Mouse (Mus musculus) hindbrain, postnatal 0 days (tissue): ENCODE measurements at regions not wholly inside any gene's neighbourhood (a gene's known extent, or its start where the extent isn't known, plus 50 kb on each side); places are given as distances from the start of the nearest gene placed in this dataset.

Experiments
- ATAC-seq: fragments of 200-750 bp; cut with Nextera tagmentation; 2 replicates; pipeline ENCODE4 v1.8.0; 2017; ENCODE audit warnings: mild to moderate bottlenecking, moderate TSS enrichment, moderate library complexity
- DNase-seq: peaks from one replicate; pipeline ENCODE4 v3.0.0-alpha.2; 2015; ENCODE audit warnings: low spot score
- H3K27ac ChIP-seq: fragments of 300-500 bp; sonication (generic); 2 replicates; pipeline ENCODE4 v1.5.1; 2014; ENCODE audit warnings: mild to moderate bottlenecking
- H3K27me3 ChIP-seq: fragments of 300-500 bp; sonication (generic); 2 replicates; pipeline ENCODE4 v1.6.1; 2014; ENCODE audit warnings: low read length, mixed read lengths; ENCODE audit not compliant: insufficient read depth
- H3K36me3 ChIP-seq: fragments of 300-500 bp; sonication (generic); 2 replicates; pipeline ENCODE4 v1.6.1; 2014; ENCODE audit warnings: low read length, mixed read lengths; ENCODE audit not compliant: insufficient read depth
- H3K4me1 ChIP-seq: fragments of 300-500 bp; sonication (generic); 2 replicates; pipeline ENCODE4 v1.6.1; 2014; ENCODE audit warnings: antibody characterized with exemption, low read length, mixed read lengths; ENCODE audit not compliant: insufficient read depth
- H3K4me2 ChIP-seq: fragments of 300-500 bp; sonication (generic); 2 replicates; pipeline ENCODE4 v1.6.1; 2014; ENCODE audit warnings: low read depth, mild to moderate bottlenecking, low read length, moderate library complexity, mixed read lengths
- H3K4me3 ChIP-seq: fragments of 300-500 bp; sonication (generic); 2 replicates; pipeline ENCODE4 v1.5.1; 2014; ENCODE audit warnings: low read length
- H3K9ac ChIP-seq: fragments of 300-500 bp; sonication (generic); replicated peaks from 2 replicates; pipeline ENCODE4 v1.6.1; 2014; ENCODE audit warnings: mild to moderate bottlenecking, low read length, moderate library complexity, mixed read lengths
- H3K9me3 ChIP-seq: fragments of 300-500 bp; sonication (generic); 2 replicates; pipeline ENCODE4 v1.6.1; 2016; ENCODE audit warnings: low read length, mixed read lengths
- CTCF ChIP-seq: IDR thresholded peaks from 2 replicates; pipeline ENCODE4 v1.5.1; 2016; ENCODE audit warnings: antibody characterized with exemption, control low read depth, low read depth
- WGBS: fragments of 180-500 bp; shearing (Covaris S2); extraction: QIAGEN DNeasy Blood & Tissue Kit; methylation state at CpG from one replicate; pipeline ENCODE4 v1.1.7; 2014; 5-methylcytosine and 5-hydroxymethylcytosine counted together

GRCm38 (mm10) chr1:186286401-186286800, 169.3 kb upstream of the Lyplal1 start:
- no peaks in the 10 kb centered on the region for H3K9me3 ChIP-seq
- no peak overlapping the region for H3K9ac ChIP-seq
- no peak overlapping the region for H3K27ac ChIP-seq
- ATAC-seq = no peak
- no peaks in the 10 kb centered on the region for H3K36me3 ChIP-seq
- no peaks in the 10 kb centered on the region for H3K27me3 ChIP-seq
- no peaks in the 10 kb centered on the region for H3K4me1 ChIP-seq
- H3K4me2 ChIP-seq = no peak overlapping the region
- no peak overlapping the region for H3K4me3 ChIP-seq
- TF ChIP-seq CTCF = no peak
- peak; percentile 35 for DNase-seq
- 20% methylated on average over 4 of the region's 4 CpGs for WGBS

GRCm38 (mm10) chr1:186277981-186278634, 161.0 kb upstream of the Lyplal1 start:
- no peaks in the 10 kb centered on the region for H3K27me3 ChIP-seq
- peak overlapping the region; percentile 28 for H3K4me3 ChIP-seq
- H3K4me2 ChIP-seq = peak overlapping the region; percentile 56
- DNase-seq (peak; percentile 48), ATAC-seq (peak; percentile 66; the same call in 1 of the 2 replicates)
- peak overlapping the region; percentile 9; the same call in 1 of the 2 replicates for H3K9ac ChIP-seq
- H3K4me1 ChIP-seq = no peaks in the 10 kb centered on the region
- H3K27ac ChIP-seq = 0 out of 2 replicates have a peak overlapping the region, but pooled peaks have one; percentile 20
- no peaks in the 10 kb centered on the region for H3K36me3 ChIP-seq
- no peak for TF ChIP-seq CTCF
- WGBS = 25% methylated on average over 11 of the region's 11 CpGs
- H3K9me3 ChIP-seq = no peaks in the 10 kb centered on the region

GRCm38 (mm10) chr1:186271436-186271835, 154.3 kb upstream of the Lyplal1 start:
- Histone ChIP-seq H3K4me3 (no peak overlapping the region), H3K27me3 (no peaks in the 10 kb centered on the region), H3K4me2 (no peak overlapping the region), H3K9me3 (no peaks in the 10 kb centered on the region), H3K27ac (no peak overlapping the region), H3K36me3 (no peaks in the 10 kb centered on the region), H3K4me1 (no peaks in the 10 kb centered on the region), H3K9ac (no peak overlapping the region)
- WGBS = 46% methylated on average over 2 of the region's 2 CpGs
- ATAC-seq (no peak), DNase-seq (peak; percentile 37)
- no peak for TF ChIP-seq CTCF

GRCm38 (mm10) chr1:186267317-186267716, 150.2 kb upstream of the Lyplal1 start:
- ATAC-seq (no peak), DNase-seq (no peak)
- Histone ChIP-seq H3K27me3 (no peaks in the 10 kb centered on the region), H3K4me2 (no peak overlapping the region), H3K9me3 (no peaks in the 10 kb centered on the region), H3K9ac (no peak overlapping the region), H3K4me1 (peaks cover 4% of the 10 kb centered on the region), H3K4me3 (no peak overlapping the region), H3K36me3 (no peaks in the 10 kb centered on the region), H3K27ac (no peak overlapping the region)
- WGBS = 74% methylated on average over 2 of the region's 2 CpGs
- TF ChIP-seq CTCF = no peak

GRCm38 (mm10) chr1:186264639-186265038, 147.5 kb upstream of the Lyplal1 start:
- H3K4me3 ChIP-seq = no peak overlapping the region
- peaks cover 4% of the 10 kb centered on the region for H3K4me1 ChIP-seq
- no peaks in the 10 kb centered on the region for H3K9me3 ChIP-seq
- ATAC-seq (no peak), DNase-seq (peak; percentile 72)
- no peak for TF ChIP-seq CTCF
- no peak overlapping the region for H3K4me2 ChIP-seq
- WGBS = 25% methylated on average over 3 of the region's 3 CpGs
- H3K36me3 ChIP-seq = no peaks in the 10 kb centered on the region
- peak overlapping the region; percentile 32; the same call in 1 of the 2 replicates for H3K27ac ChIP-seq
- H3K27me3 ChIP-seq = no peaks in the 10 kb centered on the region
- no peak overlapping the region for H3K9ac ChIP-seq

GRCm38 (mm10) chr1:186263955-186264354, 146.8 kb upstream of the Lyplal1 start:
- H3K4me2 ChIP-seq = no peak overlapping the region
- no peaks in the 10 kb centered on the region for H3K9me3 ChIP-seq
- H3K4me3 ChIP-seq = no peak overlapping the region
- TF ChIP-seq CTCF = no peak
- no peaks in the 10 kb centered on the region for H3K27me3 ChIP-seq
- peaks cover 4% of the 10 kb centered on the region for H3K4me1 ChIP-seq
- no peak overlapping the region for H3K27ac ChIP-seq
- 73% methylated on average over 7 of the region's 7 CpGs for WGBS
- DNase-seq (no peak), ATAC-seq (no peak)
- H3K36me3 ChIP-seq = no peaks in the 10 kb centered on the region
- H3K9ac ChIP-seq = no peak overlapping the region

GRCm38 (mm10) chr1:186263196-186263595, 146.1 kb upstream of the Lyplal1 start:
- ATAC-seq (no peak), DNase-seq (no peak)
- no peak for TF ChIP-seq CTCF
- Histone ChIP-seq H3K4me3 (no peak overlapping the region), H3K27me3 (no peaks in the 10 kb centered on the region), H3K36me3 (no peaks in the 10 kb centered on the region), H3K27ac (no peak overlapping the region), H3K9me3 (no peaks in the 10 kb centered on the region), H3K4me2 (no peak overlapping the region), H3K4me1 (peaks cover 4% of the 10 kb centered on the region), H3K9ac (no peak overlapping the region)
- WGBS = 81% methylated on average over 3 of the region's 3 CpGs
